Mouse (Mus musculus) gastrocnemius, adult 2 months (tissue): ENCODE data around the gene Bmp8a. TPM values are rescaled to one million over a fixed set of nuclear protein-coding genes. Genes with fewer than 3 reads are reported as not detected.
"Not testable (repeated sequence)": the region's sequence is repeated elsewhere in the genome, so short reads cannot be mapped to it uniquely, and the experiment has no call there.

Source experiments
- DNase-seq: peaks from one replicate; pipeline ENCODE4 v3.0.0; 2022
- H3K27ac ChIP-seq: fragments of 200-600 bp; 2 replicates; pipeline ENCODE4 v1.8.1; 2022; ENCODE audit warnings: mild to moderate bottlenecking
- H3K4me3 ChIP-seq: fragments of 200-600 bp; 2 replicates; pipeline ENCODE4 v1.8.1; 2022; ENCODE audit warnings: mild to moderate bottlenecking, moderate library complexity
- CTCF ChIP-seq: fragments of 200-600 bp; IDR thresholded peaks from 2 replicates; pipeline ENCODE4 v1.8.1; 2022; ENCODE audit warnings: antibody characterized with exemption, mild to moderate bottlenecking, moderate library complexity
- intact Hi-C: fragments of 180-260 bp; cut with DNase I; formaldehyde crosslinking; loops from one replicate; pipeline ENCODE4 v1.15.1; 2025
- total RNA-seq, 2 experiments: library from RNA; stranded (reverse); gene quantifications; 2 replicates each; pipeline ENCODE4 v1.2.3; 2021

Bmp8a gene
- total RNA-seq, 2 experiments from 2014 or later = 0.98 to 2.6 TPM

DNA sequence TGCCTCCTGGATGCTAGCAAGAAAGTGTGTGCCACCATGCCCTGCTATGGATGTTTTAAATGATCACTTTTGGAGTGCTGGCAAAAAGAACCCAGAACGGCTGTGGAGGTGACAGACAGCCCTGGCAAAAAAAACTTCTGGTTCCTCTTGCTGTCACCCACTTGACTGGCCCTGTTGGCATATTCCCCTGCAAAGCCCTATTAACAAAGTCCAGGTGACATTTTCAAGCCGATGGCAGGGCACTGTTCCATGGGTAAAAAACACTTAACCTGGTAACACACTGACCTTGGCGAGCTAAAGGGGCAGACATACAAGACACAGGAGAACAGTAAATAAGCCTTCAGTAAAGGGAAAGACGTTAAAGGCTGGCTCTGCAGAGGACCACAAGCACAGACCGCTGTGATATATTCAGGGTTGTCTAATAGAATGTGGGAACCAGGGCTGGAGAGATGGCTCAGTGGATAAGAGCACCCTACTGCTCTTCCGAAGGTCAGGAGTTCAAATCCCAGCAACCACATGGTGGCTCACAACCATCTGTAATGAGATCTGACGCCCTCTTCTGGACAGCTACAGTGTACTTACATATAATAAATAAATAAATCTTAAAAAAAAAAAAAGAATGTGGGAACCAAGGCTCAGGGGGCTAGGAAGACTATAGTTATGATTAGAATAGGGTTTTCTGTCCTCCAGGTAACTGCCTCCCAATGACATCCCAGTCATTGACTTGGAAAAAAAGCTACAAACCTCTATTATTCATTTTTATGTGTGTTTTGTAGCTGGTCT, 49.2 kb downstream of the Bmp8a start:
- no peak for TF ChIP-seq CTCF
- H3K4me3 ChIP-seq = no peak overlapping the region
- intact Hi-C loops = no loop called here
- DNase-seq = peak; percentile 13
- peak overlapping the region; percentile 53; the same call in 1 of the 2 replicates for H3K27ac ChIP-seq

DNA sequence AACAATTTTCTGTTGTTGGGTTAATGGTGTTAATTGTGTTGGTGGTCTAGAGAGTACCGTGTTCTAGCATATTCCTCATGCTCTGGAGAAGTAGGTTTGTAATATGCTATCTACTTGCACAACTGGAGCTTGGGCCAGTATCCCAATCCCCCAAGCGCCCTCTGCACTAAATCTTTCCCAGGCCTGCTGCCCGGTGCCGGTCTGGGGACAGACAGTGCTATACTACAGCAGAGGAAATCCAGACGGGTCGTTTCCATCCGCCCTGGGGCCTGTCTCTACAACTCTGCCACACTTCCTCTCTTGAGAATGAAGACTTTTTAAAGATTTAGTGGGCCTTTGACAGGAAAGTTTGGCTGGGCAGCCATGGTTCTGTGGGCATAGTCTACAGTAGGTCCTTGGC, 50.1 kb downstream of the Bmp8a start:
- peak; percentile 59 for DNase-seq
- no peak for TF ChIP-seq CTCF
- intact Hi-C loops = no loop called here
- H3K4me3 ChIP-seq = no peak overlapping the region
- H3K27ac ChIP-seq = peak overlapping the region; percentile 53

DNA sequence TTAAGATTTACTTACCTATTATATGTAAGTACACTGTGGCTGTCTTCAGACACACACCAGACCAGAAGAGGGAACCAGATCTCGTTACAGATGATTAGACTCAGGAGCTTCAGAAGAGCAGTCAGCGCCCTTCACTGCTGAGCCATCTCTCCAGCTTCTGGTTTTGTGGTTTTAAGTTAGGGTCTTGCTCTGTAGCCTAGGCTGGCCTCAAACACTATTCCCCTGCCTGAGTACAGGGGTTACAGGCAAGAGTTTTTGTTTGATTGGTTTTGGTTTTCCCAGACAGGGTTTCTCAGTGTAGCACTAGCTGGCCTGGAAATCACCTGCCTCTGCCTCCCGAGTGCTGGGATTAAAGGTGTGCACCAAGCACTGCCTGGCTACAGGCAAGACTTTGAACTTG, 50.7 kb downstream of the Bmp8a start:
- intact Hi-C loops = no loop called here
- H3K4me3 ChIP-seq = no peak overlapping the region
- TF ChIP-seq CTCF = no peak
- H3K27ac ChIP-seq = no peak overlapping the region
- no peak for DNase-seq

GRCm38 (mm10) chr4:123289038-123289437, 54.0 kb downstream of the Bmp8a start:
- TF ChIP-seq CTCF = no peak
- no peak overlapping the region for H3K4me3 ChIP-seq
- H3K27ac ChIP-seq = no peak overlapping the region
- DNase-seq = peak; percentile 31
- intact Hi-C loops = no loop called here

- Histone ChIP-seq H3K27ac (peak overlapping the region; percentile 95), H3K4me3 (peak overlapping the region; percentile 79)
- TF ChIP-seq CTCF = no peak
- intact Hi-C loops = no loop called here
- no peak for DNase-seq
These were observed 56.3 kb downstream of the Bmp8a start for GRCm38 (mm10) chr4:123286790-123287189.

GRCm38 (mm10) chr4:123284731-123285624, 58.1 kb downstream of the Bmp8a start:
- intact Hi-C loops = no loop called here
- TF ChIP-seq CTCF = no peak
- Histone ChIP-seq H3K4me3 (peak overlapping the region; percentile 79), H3K27ac (peak overlapping the region; percentile 95)
- peak; percentile 36 for DNase-seq

- Histone ChIP-seq H3K4me3 (peak overlapping the region; percentile 79), H3K27ac (peak overlapping the region; percentile 95)
- intact Hi-C loops = not testable (repeated sequence)
- DNase-seq = peak; percentile 71
These were observed 59.4 kb downstream of the Bmp8a start for GRCm38 (mm10) chr4:123283675-123284064.

- intact Hi-C loops = not testable (repeated sequence)
- peak; percentile 87 for DNase-seq
- peak overlapping the region; percentile 95 for H3K27ac ChIP-seq
- peak overlapping the region; percentile 79 for H3K4me3 ChIP-seq
These were observed 60.0 kb downstream of the Bmp8a start for GRCm38 (mm10) chr4:123282915-123283674.

DNA sequence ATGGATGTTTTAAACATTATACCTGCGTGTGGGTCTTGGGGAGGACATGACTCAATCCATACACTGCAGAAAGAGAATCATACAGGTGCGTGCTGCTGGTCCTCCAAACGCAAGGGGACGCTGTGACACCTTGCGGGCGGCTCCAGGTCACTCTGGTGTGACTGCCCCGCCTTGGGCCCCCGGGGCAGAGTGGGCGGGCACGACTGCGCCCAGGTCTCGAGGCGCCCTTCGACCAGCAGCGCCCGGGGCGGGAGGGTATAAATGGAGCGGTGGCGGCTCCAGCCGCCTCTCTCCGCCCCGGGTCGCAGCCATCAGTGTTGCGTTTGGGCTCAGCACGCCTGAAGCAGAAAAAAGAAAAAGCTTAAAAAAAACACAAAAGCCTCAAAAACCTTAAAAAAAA, 60.6 kb downstream of the Bmp8a start:
- H3K27ac ChIP-seq = peak overlapping the region; percentile 95
- DNase-seq = peak; percentile 96
- TF ChIP-seq CTCF = no peak; the same call in 1 of the 2 replicates
- intact Hi-C loops = no loop called here
- H3K4me3 ChIP-seq = peak overlapping the region; percentile 79

DNA sequence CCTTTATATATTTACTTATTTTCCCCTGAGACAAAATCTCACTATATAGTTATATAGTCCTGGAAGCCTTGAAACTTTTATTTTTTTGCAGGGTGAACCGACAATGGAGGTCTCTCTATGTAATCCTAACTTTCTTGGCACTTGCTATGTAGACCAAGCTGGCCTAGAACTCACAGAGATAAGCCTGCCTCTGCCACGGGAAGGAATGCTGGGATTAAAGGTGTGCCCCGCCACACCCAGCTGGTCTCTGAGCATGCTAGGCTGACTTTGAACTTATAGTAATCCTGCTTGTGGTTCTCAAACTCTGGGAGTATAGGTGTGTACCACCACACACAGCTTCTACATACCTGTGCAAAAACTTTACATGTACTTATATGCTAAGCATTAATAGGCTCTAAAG, 62.9 kb downstream of the Bmp8a start:
- no peak for TF ChIP-seq CTCF
- no peak overlapping the region for H3K27ac ChIP-seq
- intact Hi-C loops = no loop called here
- H3K4me3 ChIP-seq = no peak overlapping the region
- no peak for DNase-seq

GRCm38 (mm10) chr4:123271063-123271462, 72.0 kb downstream of the Bmp8a start:
- peak; percentile 12; the same call in 1 of the 2 replicates for TF ChIP-seq CTCF
- intact Hi-C loops = no loop called here
- H3K4me3 ChIP-seq = no peak overlapping the region
- no peak for DNase-seq
- H3K27ac ChIP-seq = no peak overlapping the region

Other genes with a start within 250 kb of the Bmp8a start
- gene Bmp8b, start 238.1 kb downstream of the Bmp8a start, total RNA-seq = not detected
- gene Oxct2b, start 227.0 kb downstream of the Bmp8a start, total RNA-seq = not detected
- gene Ppie, start 203.3 kb downstream of the Bmp8a start, total RNA-seq = 10 to 100 TPM; 21.3 to 21.4 TPM
- gene Hpcal4, start 160.0 kb downstream of the Bmp8a start, total RNA-seq = under 1 TPM in 1 of 2 experiments, not detected in 1; 0.08 TPM
- 10 to 100 TPM; 38.8 to 53.4 TPM for gene Nt5c1a, start 141.7 kb downstream of the Bmp8a start, total RNA-seq
- gene Heyl, start 109.7 kb downstream of the Bmp8a start, total RNA-seq = 1 to 10 TPM; 5.1 to 6.4 TPM
- 100 to 1,000 TPM; 325 to 341 TPM for gene Pabpc4, start 80.9 kb downstream of the Bmp8a start, total RNA-seq
- gene Oxct2a, start 19.6 kb downstream of the Bmp8a start, total RNA-seq = under 1 TPM in 1 of 2 experiments, not detected in 1; 0.33 TPM